17 mouse cellular contexts compared by ENCODE assay signal in the genomic region with DNA sequence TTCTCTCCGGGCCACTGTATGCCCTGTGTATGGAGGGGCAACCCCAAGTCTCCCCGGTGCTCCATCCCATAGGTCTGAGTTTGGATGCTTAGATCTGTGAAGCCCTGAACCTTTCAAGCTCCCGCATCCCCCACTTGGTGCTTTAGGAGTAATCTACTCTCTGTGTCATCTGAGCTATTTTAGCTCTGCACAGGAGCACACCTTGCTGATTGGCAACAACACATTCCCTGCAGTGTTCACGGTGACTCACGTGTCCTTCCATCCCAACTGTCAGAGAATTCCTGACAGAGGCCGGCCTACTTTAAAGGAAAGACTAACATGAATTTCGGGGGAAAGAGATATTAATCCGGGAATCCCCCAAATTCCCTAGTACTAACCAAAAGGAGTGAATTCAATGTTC.
"Had no signal": no experiment of that assay in that cellular context is flagged by ENCODE, and none has a peak within 500 bp of the region (broad histone marks: within the 10 kb centered on the region; RNA-seq: fewer than 3 reads in every experiment).

No protein-coding gene starts in this region.

- H3K27me3 ChIP-seq: limb, embryonic 15.5 days; midbrain, embryonic 15.5 days; neural tube, embryonic 13.5 days had no signal

- H3K36me3 ChIP-seq: limb, embryonic 12.5 days; limb, embryonic 15.5 days; midbrain, embryonic 12.5 days; midbrain, embryonic 15.5 days; neural tube, embryonic 13.5 days had no signal

- ATAC-seq: liver, postnatal 0 days; lung, postnatal 0 days; midbrain, embryonic 15.5 days had no signal

- DNase-seq: kidney, postnatal 25 days; left cerebral cortex, postnatal 4 days; liver, postnatal 0 days; lung, embryonic 14.5 days; thymus, adult 18-20 months; thymus, postnatal 36 days had no signal

- H3K9me3 ChIP-seq: limb, embryonic 15.5 days; midbrain, embryonic 15.5 days; neural tube, embryonic 13.5 days had no signal

- H3K4me3 ChIP-seq: limb, embryonic 12.5 days; limb, embryonic 15.5 days; midbrain, embryonic 12.5 days; midbrain, embryonic 15.5 days; myocyte; neural tube, embryonic 13.5 days had no signal

- H3K27ac ChIP-seq: kidney, postnatal 0 days; limb, embryonic 12.5 days; limb, embryonic 15.5 days; liver, embryonic 14.5 days; macrophage; midbrain, embryonic 12.5 days; midbrain, embryonic 15.5 days; neural tube, embryonic 13.5 days had no signal

- H3K4me2 ChIP-seq: limb, embryonic 12.5 days; limb, embryonic 15.5 days; liver, embryonic 11.5 days; lung, embryonic 14.5 days; midbrain, embryonic 12.5 days; midbrain, embryonic 15.5 days; neural tube, embryonic 13.5 days had no signal

- H3K9ac ChIP-seq: limb, embryonic 12.5 days; limb, embryonic 15.5 days; liver, embryonic 14.5 days; liver, postnatal 0 days; lung, embryonic 14.5 days; midbrain, embryonic 12.5 days; midbrain, embryonic 15.5 days; neural tube, embryonic 13.5 days had no signal
